Mouse (Mus musculus) effector memory CD4-positive, alpha-beta T cell, adult 7 months (primary cell): ENCODE measurements around the gene Hnrnpa2b1. TPM values are rescaled to one million over a fixed set of nuclear protein-coding genes. Genes with fewer than 3 reads are reported as not detected.

Experiments used
- polyA plus RNA-seq: library from polyadenylated mRNA; unstranded; fragments of 100-300 nt; shearing (Covaris generic); gene quantifications from one replicate; pipeline ENCODE4 v1.2.1, GENCODE M21; 2017

The Hnrnpa2b1 gene
- 1,320 TPM for polyA plus RNA-seq

DNA sequence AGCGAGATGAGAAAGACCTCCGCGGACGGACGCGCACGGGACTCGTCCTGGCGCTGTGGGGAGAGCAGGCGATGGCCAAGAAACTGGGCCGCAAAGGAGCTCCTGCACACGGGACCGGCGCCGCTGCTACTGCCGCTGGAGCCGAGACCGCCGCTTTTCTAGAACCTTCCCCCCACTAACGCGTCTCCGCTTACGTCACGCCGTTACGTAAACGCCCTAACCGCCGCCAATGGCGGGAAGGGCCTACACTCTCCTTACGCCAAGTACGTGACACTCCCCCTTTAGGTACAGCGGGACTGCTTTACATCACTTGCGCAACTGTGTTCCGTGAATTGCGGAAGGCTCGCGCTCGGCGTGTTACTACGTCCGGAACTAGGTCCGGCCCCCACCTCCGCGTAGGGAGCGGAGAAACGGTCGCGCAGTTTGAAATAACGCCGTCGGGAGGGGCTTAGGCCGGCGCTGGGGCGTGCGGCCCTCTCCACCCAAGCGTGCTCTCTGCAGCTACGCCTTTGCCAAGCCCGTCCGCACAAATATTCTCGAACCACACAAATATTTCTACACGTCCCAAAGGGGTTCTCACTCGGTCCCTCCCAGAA lies at the start of gene Hnrnpa2b1:
TSS of gene Hnrnpa2b1 (minus strand) at position 180 of the 596 bp plus-strand sequence.

DNA sequence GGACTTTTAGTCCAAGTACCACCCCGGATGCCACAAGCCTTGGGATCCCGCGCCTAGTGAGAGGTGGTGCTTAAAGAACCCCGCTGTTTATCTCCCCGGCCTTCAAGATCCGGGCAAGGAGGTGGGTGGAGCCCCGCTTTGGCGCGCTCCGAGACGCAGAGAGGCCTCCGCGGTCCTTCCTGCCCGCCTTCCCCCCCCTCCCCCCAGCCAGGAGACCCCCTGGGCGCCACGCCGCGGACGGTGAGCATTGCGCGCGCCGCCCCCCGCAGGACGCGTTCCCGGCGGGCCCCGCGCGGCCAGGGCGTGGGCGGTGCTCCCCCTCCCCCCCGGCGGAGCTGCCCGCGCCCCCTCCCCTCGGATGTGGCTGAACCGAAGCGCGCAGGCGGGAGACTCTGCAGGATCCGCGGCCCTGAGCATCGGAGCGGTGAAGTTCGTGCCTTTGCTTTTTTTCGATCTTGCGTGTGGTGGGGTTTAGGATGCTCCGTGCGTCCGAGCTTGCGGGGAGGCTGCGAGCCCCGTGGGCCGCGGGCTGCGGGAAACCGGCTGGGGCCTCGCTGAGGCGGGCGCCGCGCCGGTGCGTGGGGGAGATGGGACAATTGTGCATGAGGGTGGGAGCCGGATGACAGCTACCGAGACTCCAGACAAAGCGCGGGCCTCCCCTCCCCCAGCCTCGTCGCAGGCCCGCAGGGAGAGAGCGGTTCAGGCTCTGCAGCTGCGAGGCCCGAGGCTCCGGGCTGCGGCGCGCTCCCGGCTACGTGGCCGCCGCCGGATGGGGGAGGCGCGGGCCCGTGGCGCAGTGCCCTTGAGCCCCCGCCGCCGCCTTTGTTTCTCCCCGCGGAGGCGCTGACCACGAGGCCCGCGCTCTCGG lies 851 bp upstream of the Hnrnpa2b1 start, which contains the start of gene Cbx3:
TSS of gene Cbx3 (plus strand) at position 50 of the 868 bp plus-strand sequence.

DNA sequence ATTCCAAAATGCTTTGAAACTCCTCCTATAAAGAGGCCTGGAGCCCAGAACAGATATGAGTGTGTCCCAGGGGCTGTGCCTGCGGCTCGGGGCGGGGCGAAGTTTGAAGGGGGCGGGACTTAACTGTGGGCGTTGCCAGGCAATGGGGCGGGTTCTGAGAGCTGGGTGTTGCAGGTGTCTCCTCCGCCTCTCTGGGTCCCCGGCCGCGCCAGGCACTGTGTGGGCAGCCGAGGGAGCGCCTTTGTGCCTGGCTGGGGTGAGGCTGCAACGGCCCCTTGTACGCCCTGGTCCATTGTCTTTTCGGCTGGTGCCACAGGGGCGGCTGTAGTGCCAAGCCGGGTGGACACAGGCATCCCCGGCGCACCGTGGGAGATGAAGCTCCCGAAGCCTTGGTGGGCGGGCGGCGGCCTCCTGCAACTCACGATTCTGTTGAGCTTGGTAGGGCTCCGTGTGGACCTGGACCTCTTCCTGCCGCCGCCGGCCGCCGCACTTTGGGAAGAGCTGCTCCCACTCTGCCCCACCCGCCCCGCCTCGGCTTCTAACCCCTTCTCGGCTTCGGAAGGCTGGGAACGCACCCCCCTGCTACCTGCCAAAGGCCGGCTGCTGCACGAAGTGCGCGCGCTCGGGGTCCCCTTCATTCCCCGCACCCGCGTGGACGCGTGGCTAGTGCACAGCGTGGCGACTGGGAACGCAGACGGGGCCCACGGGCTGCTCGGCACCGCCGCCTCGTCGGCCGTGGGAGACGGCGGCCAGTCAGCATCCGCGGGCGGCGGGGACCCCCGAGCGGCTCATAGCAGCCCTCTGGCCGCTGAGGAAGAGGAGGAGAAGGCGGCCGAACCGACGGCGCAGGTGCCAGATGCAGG lies 36.9 kb downstream of the Hnrnpa2b1 start, which contains the start of gene Nfe2l3:
TSS of gene Nfe2l3 (plus strand) at position 136 of the 863 bp plus-strand sequence.

Other genes starting within 250 kb of the Hnrnpa2b1 start
- gene Nfe2l3, start 37.2 kb downstream of the Hnrnpa2b1 start, polyA plus RNA-seq = 0.29 TPM
- gene Cbx3, start 466 bp upstream of the Hnrnpa2b1 start, polyA plus RNA-seq = 35.3 TPM
- 26.1 TPM for gene Snx10, start 54.0 kb upstream of the Hnrnpa2b1 start, polyA plus RNA-seq